Mouse (Mus musculus) lung, adult 10 weeks (tissue): ENCODE results near the gene Plcb3. TPM values are rescaled to one million over a fixed set of nuclear protein-coding genes. Genes with fewer than 3 reads are reported as not detected.

Source experiments
- polyA plus RNA-seq: library from polyadenylated mRNA; stranded (reverse); fragments of 350-450 nt; fragmentation: Illumina TruSeq; extraction: RNeasy Lipid Tissue Mini Kit (QIAGEN cat#74804); gene quantifications from one replicate; pipeline ENCODE4 v1.2.3, GENCODE M21; 2014; ENCODE audit warnings: low read depth, low replicate concordance; ENCODE audit not compliant: insufficient read depth

The Plcb3 gene
- 31.5 TPM for polyA plus RNA-seq

DNA sequence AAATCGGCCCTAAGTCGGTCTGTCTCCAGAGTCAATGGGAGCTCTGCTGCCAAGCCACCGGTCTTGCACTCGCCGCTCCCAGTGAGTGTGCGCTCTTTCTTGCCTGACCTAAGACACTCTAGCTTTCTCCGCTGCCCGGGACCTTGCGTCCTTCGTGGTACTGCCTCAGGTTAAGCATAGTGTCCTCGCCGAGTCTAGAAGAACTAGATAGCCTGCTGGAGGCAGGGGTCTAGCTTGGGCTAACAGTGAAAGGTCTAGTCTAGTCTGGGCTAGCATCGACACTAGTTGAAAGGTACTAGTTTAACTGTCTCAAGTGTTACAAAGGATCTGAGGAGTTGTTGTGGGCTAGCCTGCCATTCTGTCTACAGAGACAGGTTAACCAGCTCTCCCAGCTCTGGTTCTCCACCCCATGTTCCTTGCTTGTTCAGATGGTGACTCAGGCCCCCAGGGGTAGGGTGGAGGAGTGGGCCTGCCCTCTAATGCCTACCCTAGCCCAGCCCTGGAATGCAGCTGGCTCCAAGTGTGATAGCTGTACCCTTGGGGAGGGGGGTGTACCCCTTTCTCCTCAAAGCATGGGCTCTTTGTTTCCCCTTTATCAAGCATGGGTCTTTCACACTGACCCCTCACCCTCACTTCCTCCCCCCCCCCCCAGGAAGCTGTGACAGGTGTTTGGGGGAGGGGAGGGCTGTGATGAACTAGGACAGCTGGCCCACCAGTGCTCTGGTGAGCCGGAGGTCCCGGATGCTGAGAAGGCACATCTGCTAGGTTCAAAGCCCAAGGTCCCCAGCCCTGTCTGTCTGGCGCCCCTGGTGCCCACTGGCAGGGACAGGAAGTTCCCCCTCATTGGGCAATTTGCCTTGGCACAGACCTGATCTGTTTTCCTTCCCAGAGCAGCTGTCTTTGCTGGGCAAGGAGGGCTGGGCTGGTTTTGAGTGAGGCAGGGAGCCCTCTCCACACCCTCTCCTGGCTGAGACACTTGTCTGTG is at the start of gene Plcb3:
Gene Plcb3 (minus strand): TSS at position 934 of the 985 bp plus-strand sequence.

DNA sequence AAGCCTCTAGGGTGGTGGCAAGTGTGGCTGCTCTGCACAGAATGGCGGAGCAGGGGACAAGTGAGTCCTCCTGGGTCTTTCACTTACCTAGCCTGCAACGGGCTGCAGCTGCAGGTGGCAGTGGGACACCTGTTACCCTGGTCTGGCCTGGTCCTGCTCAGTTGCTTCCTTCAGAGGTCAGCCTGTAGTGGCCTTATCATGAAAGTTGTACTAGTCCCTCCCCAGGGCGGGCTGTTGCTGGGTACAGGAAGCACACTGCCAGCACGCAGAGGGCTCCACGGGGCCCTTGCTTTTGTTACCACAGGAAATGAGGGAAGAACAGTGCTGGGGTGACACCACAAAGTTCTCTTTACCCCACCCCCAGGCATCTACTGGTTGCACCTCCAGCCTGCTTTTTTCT is 42.9 kb upstream of the Plcb3 start, which contains the start of gene Fermt3:
Gene Fermt3 (minus strand): TSS at position 279 of the 400 bp plus-strand sequence.

DNA sequence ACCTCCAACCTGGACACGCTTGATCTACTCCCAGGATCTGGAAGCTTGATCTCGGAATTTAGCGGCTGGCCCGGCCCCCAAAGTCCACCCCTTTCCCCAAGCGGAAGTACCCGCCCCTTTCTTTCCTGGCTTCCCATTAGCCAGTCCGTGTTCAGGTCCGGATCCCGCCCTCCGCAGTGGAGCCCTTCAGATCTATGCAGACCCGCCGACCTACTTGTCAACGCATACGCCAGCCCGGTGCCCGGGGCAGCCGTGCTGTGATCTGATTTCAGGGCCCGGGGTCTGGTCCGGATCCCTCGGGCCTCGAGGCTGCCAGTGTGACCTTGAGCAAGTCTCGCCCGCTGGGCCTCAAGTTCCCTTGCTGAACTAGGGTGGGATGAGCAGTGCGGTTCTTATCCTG is 19.7 kb upstream of the Plcb3 start, which contains the start of the genes Nudt22 and Trpt1:
Gene Nudt22 (minus strand): TSS at position 112 of the 400 bp plus-strand sequence.
Gene Trpt1 (plus strand): TSS at position 126 of the 400 bp plus-strand sequence.

DNA sequence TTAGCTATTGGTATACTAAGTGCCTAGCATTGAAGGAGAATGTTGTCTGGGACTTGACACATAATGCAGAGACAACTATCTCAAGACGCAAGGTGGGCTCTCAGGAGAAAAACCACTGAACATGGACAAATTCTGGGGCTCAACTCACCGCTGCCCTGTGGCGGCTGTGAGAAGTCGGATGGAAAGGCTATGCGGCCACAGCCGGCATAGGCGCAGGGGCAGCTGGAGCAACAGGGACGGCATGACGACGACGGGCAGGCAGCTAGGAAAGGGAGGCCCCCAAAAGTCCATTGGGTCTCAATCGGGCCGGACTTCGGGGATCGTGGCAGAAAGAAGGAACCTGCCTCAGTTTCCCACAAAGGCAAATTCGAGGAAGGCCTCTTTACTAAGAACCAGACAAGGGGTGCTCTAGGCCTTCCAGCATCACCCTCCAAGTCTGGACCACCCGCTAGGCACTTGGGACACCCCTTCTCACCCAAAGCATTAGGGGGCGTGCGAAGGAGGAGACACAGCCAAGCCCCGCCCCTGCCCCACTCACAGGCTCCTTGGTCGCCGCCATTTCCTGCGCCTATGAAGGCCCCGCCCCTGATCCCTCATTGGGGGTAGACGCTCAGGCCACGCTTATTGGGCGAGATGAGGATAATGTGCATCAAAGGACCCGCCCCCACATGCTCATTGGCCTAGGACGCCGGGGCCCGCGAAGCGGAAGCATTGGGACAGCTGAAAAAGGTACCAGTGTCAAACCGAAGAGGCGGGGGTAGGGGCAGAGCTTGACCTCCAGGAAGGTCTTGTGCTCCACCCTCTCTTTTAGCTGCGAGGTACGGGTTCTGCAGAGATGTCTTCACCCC is 16.0 kb upstream of the Plcb3 start, which contains the start of gene Dnajc4:
Gene Dnajc4 (minus strand): TSS at position 562 of the 848 bp plus-strand sequence.

DNA sequence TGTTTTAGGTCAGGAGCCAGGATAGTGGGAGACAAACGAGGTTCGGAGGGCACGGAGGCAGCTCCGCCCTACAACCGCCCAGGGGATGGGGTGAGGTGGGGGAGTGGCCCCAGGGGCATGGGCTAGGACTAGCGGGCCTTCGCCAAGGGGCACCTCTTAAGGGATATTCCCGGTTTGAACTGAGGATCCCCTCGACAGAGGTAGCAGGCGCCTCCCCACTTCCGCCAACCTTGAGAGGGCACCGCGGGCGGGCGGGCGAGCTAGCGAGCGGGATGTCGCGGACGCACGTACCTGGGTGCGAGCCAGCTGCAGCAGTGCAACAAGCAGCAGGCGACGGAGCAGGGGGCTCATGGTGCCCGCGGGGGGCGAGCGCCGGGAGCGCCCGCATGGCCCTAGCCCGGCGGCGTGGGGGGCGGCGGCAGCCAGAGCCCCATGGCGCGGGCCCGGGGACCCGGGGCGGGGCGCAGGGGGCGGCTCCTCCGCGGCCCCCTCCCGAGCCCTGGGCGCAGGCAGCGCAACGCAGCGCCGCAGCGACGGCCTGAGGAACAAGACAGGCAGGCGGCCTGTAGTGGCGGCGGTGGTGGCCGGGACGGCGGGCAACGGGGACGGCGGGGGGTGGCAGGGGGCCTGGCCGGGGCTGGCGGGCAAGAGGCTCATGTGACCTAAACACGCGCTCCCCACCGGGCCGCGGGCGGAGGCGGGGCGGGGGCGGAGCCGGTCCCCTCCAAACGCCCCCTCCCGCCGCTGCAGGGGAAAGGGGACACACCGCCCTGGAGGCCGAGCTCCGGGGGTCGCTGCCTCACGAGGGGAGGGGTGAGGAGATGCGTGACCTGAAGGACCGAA is 11.0 kb upstream of the Plcb3 start, which contains the start of gene Vegfb:
Gene Vegfb (minus strand): TSS at position 591 of the 843 bp plus-strand sequence.

DNA sequence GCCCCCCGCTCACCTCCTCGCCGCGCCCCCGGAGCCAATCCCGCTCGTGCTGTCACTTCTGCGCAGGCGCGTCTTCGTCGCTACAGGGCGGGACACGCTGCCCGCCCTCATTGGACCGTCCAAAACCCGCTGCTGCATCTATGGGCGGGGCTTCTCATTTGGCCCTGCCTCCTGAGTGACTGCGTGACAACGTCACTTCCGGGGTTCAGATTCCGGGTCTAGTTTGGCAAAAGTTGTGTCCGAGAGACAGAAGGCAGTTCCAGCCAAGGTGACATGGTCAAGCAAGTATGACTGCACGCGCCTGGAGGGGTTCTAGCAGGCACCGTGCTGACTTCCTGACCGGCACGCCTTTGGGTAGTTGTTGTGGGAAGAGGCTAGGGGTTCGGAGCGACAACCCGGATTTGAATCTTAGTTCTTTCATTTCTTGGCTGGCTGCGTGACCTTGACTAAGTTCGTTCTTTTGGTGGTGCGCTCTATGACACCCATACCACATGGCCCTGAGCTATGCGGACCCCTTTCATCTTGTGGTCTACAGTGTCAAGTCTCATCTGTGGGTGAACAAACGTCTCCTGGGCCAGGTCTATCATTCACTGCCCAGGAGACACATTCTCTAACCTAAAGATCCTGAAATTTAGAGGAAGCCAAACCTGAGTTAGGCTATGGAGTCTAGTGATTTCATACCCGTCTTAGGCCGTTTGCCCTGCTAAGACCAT is 4.3 kb upstream of the Plcb3 start, which contains the start of gene Fkbp2:
Gene Fkbp2 (minus strand): TSS at position 121 of the 713 bp plus-strand sequence.

DNA sequence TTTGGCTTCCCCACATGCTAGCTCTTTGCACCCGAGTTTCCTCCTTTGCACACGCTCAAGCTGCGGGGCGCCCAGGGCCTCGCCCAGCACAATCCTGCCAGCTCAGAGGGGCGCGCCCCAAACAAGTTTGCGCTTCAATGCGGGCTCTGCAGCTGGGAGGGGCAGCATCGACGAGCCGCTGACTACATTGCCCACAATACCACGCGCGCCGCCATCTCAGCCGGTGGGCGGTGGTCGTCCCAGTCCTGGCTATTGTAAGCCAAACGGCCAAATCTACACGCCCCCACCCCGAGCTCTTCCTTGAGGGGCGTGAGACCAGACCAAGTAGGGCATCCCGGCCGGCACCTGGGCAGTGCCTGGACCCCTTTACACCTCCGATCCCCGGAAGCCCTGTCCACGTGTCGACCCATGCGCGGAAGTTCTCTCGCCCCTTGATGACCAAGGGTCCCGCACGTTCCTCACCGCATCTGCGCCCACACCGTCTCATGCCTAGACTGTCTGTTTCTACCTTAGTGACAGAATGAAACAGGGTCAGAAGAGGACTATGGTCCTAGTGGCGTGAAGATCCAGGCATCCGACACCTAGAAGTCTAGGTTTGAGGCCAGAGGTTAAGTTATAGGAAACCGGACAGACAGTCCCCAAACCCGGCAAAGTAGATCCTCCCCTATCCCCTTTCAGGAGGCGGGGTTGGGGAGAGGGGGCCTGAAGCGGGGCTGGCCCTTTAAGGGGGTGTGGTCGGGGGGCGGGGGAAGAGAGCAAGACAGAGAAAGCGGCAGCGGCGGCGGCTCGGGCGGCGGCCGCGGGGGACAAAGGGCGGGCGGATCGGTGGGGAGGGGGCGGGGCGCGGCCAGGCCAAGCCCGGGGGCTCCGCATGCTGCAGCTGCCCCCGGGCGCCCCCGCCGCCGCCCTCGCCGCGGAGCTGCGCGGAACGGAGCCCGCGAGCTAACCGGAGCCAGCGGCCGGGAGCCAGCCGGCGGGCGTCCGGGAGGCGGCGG is 1.8 kb downstream of the Plcb3 start, which contains the start of gene Ppp1r14b:
Gene Ppp1r14b (plus strand): TSS at position 758 of the 995 bp plus-strand sequence.

DNA sequence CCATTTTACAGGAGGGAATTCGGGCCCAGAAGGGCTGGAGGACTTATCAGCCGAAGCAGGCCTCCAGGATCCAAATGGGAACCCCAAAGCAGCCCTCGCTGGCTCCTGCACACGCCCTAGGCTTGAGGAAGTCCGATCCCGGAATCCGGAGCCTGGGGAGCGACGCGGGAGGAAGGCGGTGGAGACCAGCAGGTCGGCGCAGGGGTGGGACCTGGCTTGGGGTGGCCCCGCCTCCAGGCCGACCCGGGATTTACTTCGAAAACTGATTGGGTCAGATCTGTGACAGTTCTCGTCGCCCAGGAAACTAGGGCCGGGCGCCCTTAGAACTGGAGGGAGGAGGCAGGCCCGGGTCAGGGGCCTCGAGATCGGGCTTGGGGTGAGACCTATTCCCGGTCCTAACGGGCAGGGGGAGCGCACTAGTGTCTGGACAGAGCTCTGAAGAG is 34.0 kb downstream of the Plcb3 start, which contains the start of gene Gpr137:
Gene Gpr137 (minus strand): TSS at position 232 of the 443 bp plus-strand sequence.

DNA sequence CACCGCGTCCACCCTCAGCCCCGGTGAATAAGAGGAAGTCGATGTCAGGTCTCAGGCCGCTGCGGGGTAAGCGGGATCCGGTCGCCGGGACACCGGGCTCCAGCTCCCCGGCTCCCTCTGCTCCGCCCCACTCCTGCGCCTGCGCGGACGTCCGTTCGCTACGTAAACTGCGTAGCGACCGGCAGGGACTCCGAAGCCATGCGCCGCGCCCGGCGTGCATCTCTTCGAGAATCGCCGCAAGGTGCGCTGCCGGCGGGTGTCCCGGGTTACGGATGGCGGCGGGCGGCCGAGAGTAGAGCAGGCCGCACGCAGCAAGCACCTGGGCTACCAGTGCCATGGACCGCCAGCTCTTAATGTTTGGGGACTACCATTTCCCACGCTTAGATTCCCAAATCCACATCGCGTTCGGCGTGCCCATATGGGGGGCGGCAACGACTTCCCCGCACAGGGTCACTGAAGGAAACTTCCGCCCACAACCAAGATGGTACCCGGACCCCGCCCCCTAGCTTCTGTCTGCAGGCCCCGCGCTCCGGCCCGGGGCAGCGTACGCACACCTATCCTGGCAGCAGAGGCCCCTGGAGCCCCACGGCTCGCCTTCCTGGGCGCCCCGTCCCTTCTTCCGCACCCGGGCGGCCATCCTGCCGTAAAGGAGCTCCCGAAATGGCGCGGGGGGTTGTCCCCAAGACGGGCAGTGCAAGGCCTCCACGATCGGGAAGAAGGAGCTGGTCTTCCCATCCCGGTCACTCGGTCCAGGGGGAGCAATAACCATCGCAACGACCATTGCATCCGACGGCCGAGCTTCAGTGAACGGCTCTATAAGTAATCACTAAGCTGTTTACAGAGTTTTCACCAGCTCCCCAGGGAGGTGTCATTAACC is 34.7 kb downstream of the Plcb3 start, which contains the start of gene Bad:
Gene Bad (plus strand): TSS at position 490 of the 877 bp plus-strand sequence.

DNA sequence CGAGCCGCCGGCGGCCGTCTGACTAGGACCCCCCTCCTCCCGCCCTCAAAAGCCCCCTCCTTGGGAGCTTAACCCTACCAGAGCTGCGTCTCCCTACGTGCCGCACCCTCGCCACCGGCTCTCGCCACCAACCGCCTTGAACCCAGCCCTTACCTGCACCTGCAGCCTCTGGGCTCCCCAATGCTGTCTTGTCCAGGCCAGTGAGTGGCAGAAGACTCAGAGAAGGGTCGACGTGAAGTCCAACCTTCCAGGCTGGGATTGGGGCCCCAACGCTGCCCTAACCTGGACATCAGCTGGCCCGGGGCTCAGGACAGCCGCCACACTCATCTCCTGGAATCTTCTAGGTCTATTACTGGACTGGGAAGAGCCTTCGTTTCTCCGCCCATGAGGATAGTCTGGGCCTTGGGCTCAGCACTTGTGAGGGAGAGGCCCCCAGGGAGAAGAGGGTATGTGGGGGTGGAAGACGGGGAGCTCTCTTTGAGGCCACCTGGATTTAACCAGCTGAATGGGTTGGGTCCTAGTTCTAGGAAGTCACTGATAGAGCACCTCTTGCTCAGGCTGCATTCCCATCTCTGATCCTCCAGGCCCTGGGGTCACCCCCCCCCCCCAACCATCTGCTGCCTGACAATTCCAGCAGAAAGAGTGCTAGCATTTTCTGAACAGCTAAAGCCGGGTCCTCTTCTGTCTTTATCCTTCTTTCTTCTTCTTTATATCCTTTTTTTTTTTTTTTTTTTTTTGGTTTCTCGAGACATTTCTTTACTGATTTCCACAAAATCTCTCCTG is 41.9 kb downstream of the Plcb3 start, which contains the start of gene Kcnk4:
Gene Kcnk4 (minus strand): TSS at position 321 of the 783 bp plus-strand sequence.

DNA sequence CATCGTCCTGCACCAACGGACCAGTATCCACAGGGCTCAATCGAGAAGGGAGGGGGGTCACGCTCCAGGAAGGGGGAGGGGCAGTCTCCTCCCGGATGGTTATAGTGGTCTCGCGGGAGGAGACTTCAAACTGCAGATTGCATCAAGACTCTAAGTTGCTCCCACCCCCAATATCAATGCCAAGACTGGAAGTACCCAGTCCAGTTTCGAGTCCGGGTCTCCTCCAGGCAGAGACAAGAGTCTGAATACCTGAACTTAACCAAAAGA is 51.0 kb downstream of the Plcb3 start, which contains the start of gene Catsperz:
Gene Catsperz (minus strand): TSS at position 74 of the 267 bp plus-strand sequence.

DNA sequence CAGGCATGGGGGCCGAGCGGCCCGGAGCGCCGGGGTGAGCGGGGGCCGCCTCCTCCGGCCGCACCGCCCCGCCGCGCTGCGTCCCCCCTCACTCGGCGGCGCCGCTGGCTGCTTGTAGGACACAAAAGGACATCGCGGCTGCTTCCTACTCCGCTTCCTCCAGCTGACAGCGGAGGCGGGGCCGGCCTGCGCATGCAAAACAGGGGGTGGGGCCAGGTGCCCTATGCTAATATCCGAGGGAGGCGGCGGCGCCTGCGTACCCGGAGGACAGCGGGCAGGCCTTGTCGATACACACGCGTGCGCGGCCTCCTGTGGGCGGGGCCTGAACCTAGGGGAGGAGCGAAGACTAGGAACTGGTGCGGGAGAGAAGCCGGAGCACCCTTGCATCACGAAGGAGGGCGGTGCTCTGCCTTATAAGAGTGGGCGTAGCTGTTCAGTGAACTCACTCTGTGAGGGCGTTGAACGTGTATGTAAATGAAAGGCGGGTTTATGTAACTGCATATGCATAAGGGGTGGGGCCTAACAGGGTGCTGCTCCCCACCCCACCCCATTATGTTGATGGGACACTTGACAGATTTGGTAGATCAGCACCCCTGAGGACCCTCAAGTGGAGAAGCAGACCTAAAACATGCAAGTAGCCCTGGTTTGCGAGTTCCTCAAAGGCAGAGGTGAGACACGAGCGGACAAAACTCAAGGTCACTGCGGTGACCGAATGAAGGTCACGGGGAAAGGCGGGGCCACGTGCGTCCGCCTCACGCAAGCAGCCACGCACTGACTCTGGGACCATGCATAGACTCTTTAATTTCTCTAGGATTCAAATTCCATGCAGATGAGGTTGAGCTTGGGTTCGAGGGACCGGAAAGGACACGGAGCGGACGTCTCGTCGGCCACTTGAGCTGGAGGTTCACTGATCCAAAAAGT is 54.4 kb downstream of the Plcb3 start, which contains the start of gene Esrra:
Gene Esrra (minus strand): TSS at position 167 of the 921 bp plus-strand sequence.

DNA sequence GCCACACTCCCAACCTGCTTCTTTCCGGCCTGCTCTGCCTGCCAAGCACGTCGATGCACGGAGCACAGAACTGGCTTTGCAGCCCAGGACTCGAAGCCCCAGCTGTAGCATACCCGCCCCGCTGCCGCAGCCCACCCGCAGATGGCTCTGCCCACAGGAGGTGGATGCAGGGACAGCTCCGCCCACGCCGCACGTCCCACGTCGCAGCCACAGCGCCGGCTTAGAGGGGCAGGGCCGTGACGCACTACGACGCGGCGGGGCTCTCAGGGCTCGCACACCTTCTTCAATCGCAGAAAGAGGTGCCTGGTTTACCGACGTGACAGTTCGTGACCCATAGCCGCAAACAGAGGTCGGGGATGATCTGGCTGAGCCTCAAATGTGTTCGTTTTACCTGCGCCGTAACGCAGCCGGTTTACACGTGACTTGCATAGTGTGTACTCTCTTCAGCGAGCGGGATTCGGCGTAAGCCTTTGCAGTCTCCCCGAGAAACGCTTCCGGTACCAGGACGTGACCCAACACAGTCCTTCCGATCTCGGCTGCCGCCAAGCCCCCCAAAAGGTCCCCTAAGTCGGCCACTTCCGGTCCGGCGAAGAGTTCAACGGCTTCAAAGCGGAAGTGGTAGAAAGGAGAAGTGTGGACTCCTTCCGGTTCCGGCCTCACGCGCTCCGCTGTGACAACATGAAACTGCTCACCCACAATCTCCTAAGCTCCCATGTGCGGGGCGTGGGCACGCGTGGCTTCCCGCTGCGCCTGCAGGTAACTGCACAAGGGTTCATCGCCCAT is 66.6 kb downstream of the Plcb3 start, which contains the start of the genes Trmt112 and Prdx5:
Gene Trmt112 (plus strand): TSS at position 192 of the 783 bp plus-strand sequence.
Gene Prdx5 (minus strand): TSS at position 600 of the 783 bp plus-strand sequence.

